Mouse (Mus musculus) heart, embryonic 11.5 days (tissue): ENCODE measurements at regions not wholly inside any gene's neighbourhood (a gene's known extent, or its start where the extent isn't known, plus 50 kb on each side); places are given as distances from the start of the nearest gene placed in this dataset.

Experiments
- ATAC-seq: fragments of 200-750 bp; cut with Nextera tagmentation; replicated peaks from 2 replicates; pipeline ENCODE4 v1.8.0; 2017; ENCODE audit warnings: moderate library complexity; ENCODE audit not compliant: insufficient number of reproducible peaks, low FRiP score, low TSS enrichment
- H3K27ac ChIP-seq: fragments of 300-500 bp; sonication (generic); 2 replicates; pipeline ENCODE4 v1.5.1; 2014; ENCODE audit warnings: mild to moderate bottlenecking, low read depth, low read length
- H3K27me3 ChIP-seq: fragments of 300-500 bp; sonication (generic); 2 replicates; pipeline ENCODE4 v1.6.1; 2014; ENCODE audit warnings: mild to moderate bottlenecking, low read length, mixed read lengths; ENCODE audit not compliant: control insufficient read depth, insufficient read depth
- H3K36me3 ChIP-seq: fragments of 300-500 bp; sonication (generic); 2 replicates; pipeline ENCODE4 v1.6.1; 2014; ENCODE audit warnings: mild to moderate bottlenecking, low read length, moderate library complexity, mixed read lengths; ENCODE audit not compliant: control insufficient read depth, insufficient read depth
- H3K4me1 ChIP-seq: fragments of 300-500 bp; sonication (generic); 2 replicates; pipeline ENCODE4 v1.6.1; 2014; ENCODE audit warnings: low read length; ENCODE audit not compliant: control insufficient read depth, insufficient read depth
- H3K4me2 ChIP-seq: fragments of 300-500 bp; sonication (generic); 2 replicates; pipeline ENCODE4 v1.6.1; 2014; ENCODE audit warnings: mild to moderate bottlenecking, moderate library complexity
- H3K4me3 ChIP-seq: fragments of 300-500 bp; sonication (generic); 2 replicates; pipeline ENCODE4 v1.5.1; 2014; ENCODE audit warnings: low read depth, low read length
- H3K9ac ChIP-seq: fragments of 300-500 bp; sonication (generic); 2 replicates; pipeline ENCODE4 v1.6.1; 2014; ENCODE audit warnings: mild to moderate bottlenecking, low read depth, low read length, moderate library complexity
- H3K9me3 ChIP-seq: fragments of 300-500 bp; sonication (generic); replicated peaks from 2 replicates; pipeline ENCODE4 v1.6.1; 2016; ENCODE audit warnings: low read length; ENCODE audit not compliant: control insufficient read depth
- WGBS: fragments of 180-500 bp; shearing (Covaris S2); extraction: QIAGEN DNeasy Blood & Tissue Kit; methylation state at CpG from one replicate; pipeline ENCODE4 v1.1.7; 2014; ENCODE audit not compliant: insufficient replicate concordance; 5-methylcytosine and 5-hydroxymethylcytosine counted together

DNA sequence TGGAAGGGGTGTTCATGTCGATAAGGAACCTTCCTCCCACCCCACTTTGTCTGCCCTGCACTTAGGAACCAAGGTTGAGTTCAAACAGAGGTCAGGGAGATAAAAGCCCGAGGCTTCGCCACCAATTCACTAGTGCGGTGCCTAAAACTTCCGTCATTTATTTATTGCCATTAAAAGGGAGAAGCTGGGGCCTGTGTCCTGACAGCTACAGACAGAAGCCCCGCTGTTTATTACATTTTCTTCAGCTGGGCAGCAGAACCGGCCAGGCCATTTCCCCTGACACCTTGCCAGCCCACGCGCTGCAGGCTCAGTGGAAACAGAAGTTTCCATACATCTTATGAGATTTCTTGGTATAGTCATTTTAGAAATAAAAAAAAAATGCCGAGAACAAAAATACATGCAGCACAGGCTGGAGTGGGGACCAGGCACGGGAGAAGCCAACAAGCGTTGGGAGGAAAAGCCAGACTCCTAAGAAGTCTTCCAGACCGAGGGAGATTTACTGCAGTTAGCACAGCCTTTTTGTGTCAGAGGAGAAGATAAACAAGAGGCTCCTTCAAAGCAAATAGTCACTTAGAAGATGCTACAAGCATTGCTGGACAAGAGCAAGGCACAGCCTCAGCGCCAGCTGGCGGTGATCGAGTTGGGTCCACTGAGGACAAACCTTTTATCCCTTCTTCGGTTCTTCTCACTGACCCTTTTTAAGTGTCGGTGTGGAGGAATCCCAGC lies 120.5 kb upstream of the Gm10295 start:
- Histone ChIP-seq H3K27ac (peak overlapping the region; percentile 59; the same call in 1 of the 2 replicates), H3K4me3 (no peak overlapping the region), H3K9ac (0 out of 2 replicates have a peak overlapping the region, but pooled peaks have one; percentile 34), H3K4me1 (peaks cover 16% of the 10 kb centered on the region), H3K36me3 (no peaks in the 10 kb centered on the region), H3K4me2 (peak overlapping the region; percentile 53), H3K27me3 (no peaks in the 10 kb centered on the region), H3K9me3 (no peaks in the 10 kb centered on the region)
- 0 out of 2 replicates have a peak, but pooled peaks have one; percentile 26 for ATAC-seq
- 18% methylated on average over 18 of the region's 18 CpGs for WGBS

DNA sequence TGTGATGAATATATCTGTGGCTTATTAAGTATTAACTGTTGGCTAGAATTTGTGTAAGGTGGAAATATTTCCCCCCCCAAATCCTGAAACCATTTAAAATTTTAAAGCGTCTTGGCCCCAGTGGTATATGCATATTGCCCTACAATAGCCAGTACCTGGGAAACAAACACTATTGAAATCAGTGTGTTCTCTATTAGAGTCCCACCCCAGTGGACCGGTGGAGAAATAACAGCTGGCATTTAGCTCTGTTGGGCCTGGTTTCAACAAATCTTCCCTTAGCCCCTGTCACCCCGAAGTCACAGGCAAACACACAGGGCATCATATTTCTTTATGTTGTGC lies 120.0 kb upstream of the Gm10295 start:
- WGBS, result 25% methylated on average over 3 of the region's 3 CpGs
- ATAC-seq, result 0 out of 2 replicates have a peak, but pooled peaks have one; percentile 22
- Histone ChIP-seq H3K4me2 (peak overlapping the region; percentile 53), H3K9ac (no peak overlapping the region), H3K4me1 (peaks cover 16% of the 10 kb centered on the region), H3K27ac (no peak overlapping the region), H3K36me3 (no peaks in the 10 kb centered on the region), H3K9me3 (no peaks in the 10 kb centered on the region), H3K4me3 (no peak overlapping the region), H3K27me3 (no peaks in the 10 kb centered on the region)

DNA sequence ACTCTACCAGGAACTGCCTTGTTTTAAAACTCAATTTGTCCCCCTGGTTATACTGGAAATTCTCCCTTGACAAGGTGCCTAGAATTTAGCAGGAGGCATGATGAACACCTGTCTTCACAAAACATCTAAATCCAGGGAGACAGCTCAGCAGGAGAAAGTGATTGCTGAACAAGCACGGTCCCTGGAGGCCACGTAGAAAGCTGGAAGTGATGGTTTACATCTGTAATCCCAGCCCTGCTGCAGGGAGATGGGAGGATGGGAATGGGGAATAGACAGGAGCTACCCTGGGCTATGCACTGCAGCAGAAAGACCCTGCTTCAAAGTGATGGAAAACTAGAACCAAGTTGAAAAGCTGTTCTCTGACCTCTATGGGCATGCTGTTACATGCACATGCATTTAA lies 119.1 kb upstream of the Gm10295 start:
- Histone ChIP-seq H3K4me3 (no peak overlapping the region), H3K4me2 (no peak overlapping the region), H3K36me3 (no peaks in the 10 kb centered on the region), H3K27ac (no peak overlapping the region), H3K9me3 (no peaks in the 10 kb centered on the region), H3K27me3 (no peaks in the 10 kb centered on the region), H3K4me1 (peaks cover 16% of the 10 kb centered on the region), H3K9ac (no peak overlapping the region)
- 37% methylated on average over 2 of the region's 2 CpGs for WGBS
- ATAC-seq, result no peak

DNA sequence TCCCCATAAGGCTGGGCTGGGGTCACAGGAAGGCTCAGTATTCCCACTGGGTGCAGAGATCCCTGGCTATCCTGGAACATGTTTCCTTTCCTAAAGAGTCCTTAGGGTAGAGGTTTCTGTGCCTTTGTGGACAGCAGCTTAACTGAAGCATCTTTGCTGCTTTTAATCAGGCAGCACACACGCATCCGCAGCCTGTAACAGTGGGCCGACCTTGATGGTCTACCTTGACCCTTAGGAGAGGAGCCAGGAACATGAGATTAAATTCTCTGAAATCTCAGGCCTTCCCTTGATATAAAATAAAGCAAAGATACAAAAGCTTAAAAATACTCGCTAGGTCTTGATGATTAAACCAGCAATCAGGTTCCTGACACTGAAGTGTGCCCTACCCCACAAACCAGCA lies 118.7 kb upstream of the Gm10295 start:
- Histone ChIP-seq H3K27ac (no peak overlapping the region), H3K4me2 (no peak overlapping the region), H3K27me3 (no peaks in the 10 kb centered on the region), H3K9ac (no peak overlapping the region), H3K4me3 (no peak overlapping the region), H3K4me1 (peaks cover 16% of the 10 kb centered on the region), H3K36me3 (no peaks in the 10 kb centered on the region), H3K9me3 (no peaks in the 10 kb centered on the region)
- WGBS, result 66% methylated on average over 4 of the region's 4 CpGs
- ATAC-seq, result no peak

DNA sequence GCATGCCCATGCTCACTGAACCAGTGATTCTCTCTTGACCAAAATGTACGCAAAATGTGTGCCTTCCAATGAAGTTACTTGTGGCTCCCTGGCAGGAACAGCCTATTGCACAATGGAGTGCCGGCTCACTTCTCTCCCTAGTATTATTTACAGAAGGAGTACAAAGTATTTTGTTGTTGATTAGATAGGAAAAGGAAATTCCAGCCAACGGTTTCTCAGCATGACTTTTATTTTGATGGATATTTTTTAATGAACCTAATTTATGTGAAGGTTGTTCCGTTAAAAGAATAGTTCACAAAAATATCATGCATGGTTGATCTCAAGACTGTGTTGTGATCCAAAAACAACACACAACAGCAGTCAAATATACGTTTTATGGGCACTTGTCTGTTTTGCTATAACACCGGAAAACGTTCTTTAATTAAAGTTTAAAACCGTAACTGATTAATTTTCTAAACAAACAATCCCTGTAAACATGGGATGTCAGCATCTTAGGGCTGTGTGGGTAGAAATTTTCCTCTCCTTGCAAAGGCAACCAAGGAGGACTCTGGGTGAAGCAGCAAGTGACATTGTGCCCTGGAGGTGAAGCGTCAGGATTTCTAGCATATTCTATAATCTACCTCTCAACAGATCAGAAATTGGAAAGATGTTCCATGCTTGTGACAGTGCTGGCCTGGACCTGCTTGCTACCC lies 116.3 kb upstream of the Gm10295 start:
- H3K4me3 ChIP-seq, result no peak overlapping the region
- no peaks in the 10 kb centered on the region for H3K27me3 ChIP-seq
- no peak for ATAC-seq
- WGBS, result 62% methylated on average over 9 of the region's 9 CpGs
- H3K9me3 ChIP-seq, result no peaks in the 10 kb centered on the region
- H3K27ac ChIP-seq, result no peak overlapping the region
- H3K4me1 ChIP-seq, result peaks cover 13% of the 10 kb centered on the region
- H3K4me2 ChIP-seq, result no peak overlapping the region
- H3K9ac ChIP-seq, result no peak overlapping the region
- H3K36me3 ChIP-seq, result no peaks in the 10 kb centered on the region

DNA sequence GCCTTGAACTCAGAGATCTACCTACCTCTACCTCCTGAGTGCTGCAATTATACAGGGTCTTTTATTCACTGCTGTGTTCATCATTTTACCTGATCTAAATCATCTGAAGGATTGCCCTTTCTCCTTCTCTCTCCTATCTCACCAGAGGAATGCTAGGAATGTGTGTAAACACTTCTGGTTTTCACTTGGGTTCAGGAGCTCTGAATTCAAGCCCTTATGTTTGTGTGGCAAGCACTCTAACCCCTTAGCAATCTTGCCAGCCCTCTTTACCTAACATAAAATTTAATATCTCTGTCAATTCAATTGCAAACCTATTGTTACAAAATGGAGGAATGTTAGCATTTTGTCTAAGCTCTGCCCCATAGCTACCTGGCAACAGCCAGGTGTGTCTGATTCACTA lies 112.8 kb upstream of the Gm10295 start:
- Histone ChIP-seq H3K27ac (no peak overlapping the region), H3K4me1 (no peaks in the 10 kb centered on the region), H3K4me3 (no peak overlapping the region), H3K36me3 (no peaks in the 10 kb centered on the region), H3K9ac (no peak overlapping the region), H3K27me3 (no peaks in the 10 kb centered on the region), H3K9me3 (no peaks in the 10 kb centered on the region), H3K4me2 (no peak overlapping the region)
- ATAC-seq, result no peak

DNA sequence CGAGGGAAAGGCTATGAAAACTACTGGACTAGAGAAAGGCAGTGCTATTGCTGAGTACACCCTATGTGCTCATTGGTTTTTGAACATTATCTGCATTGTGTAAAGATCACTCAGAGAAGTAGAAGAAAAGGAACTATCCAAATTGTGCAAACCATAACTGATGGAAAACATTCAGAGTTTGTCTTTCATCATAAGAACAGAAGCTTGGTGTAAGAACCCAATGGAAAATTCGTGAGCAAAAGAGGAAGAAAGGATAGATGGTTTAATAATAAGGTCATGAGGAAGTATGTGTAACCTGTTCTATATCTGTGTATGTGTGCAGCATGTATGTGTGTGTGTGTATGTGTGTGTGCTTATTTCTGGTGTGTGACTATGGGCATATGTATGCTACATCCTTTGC lies 112.3 kb upstream of the Gm10295 start:
- Histone ChIP-seq H3K4me3 (no peak overlapping the region), H3K4me1 (no peaks in the 10 kb centered on the region), H3K9me3 (no peaks in the 10 kb centered on the region), H3K27me3 (no peaks in the 10 kb centered on the region), H3K4me2 (no peak overlapping the region), H3K36me3 (no peaks in the 10 kb centered on the region), H3K9ac (no peak overlapping the region), H3K27ac (no peak overlapping the region)
- WGBS, result 66% methylated on average over 2 of the region's 2 CpGs
- ATAC-seq, result no peak

DNA sequence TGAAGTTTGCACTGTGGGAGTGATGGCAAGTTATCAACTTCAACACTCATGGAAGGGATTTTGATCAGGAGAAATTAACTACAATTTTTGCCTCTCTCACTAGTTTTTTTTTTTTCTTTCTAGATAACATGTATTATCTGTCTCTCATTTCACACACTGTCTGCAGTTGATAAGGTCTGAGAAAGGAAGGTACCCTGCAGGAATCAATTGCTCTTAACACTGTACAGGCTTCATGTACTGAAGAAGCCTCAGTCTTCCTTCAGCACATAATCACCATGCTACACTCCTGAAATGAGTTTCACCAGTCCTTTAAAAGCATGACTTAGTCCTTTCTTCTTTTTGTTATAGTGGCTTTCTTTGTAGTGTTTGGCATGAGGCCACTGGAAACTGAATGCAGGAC lies 108.5 kb upstream of the Gm10295 start:
- Histone ChIP-seq H3K36me3 (no peaks in the 10 kb centered on the region), H3K9ac (no peak overlapping the region), H3K4me3 (no peak overlapping the region), H3K27ac (no peak overlapping the region), H3K9me3 (no peaks in the 10 kb centered on the region), H3K4me1 (peaks cover 2% of the 10 kb centered on the region; the same call in 1 of the 2 replicates), H3K4me2 (no peak overlapping the region), H3K27me3 (no peaks in the 10 kb centered on the region)
- ATAC-seq, result no peak
